Mouse (Mus musculus) left cerebral cortex, postnatal 10 days (tissue): ENCODE measurements at regions not wholly inside any gene's neighbourhood (a gene's known extent, or its start where the extent isn't known, plus 50 kb on each side); places are given as distances from the start of the nearest gene placed in this dataset.
"Not testable (repeated sequence)": the region's sequence is repeated elsewhere in the genome, so short reads cannot be mapped to it uniquely, and the experiment has no call there.

Source experiments
- DNase-seq, 2 experiments: peaks; one replicate each; pipeline ENCODE4 v3.0.0; 2021 to 2022; ENCODE audit warnings: low spot score in 2 of 2, mixed read lengths in 1 of 2; ENCODE audit errors: extremely low spot score in 1 of 2
- intact Hi-C: fragments of 180-260 bp; cut with DNase I; formaldehyde crosslinking; loops from one replicate; pipeline ENCODE4 v1.15.1; 2025

GRCm38 (mm10) chr13:107810060-107810801 is 234.0 kb upstream of the Smim15 start:
- intact Hi-C loops = no loop called here

GRCm38 (mm10) chr13:107808961-107809360 is 235.3 kb upstream of the Smim15 start:
- intact Hi-C loops = no loop called here
- DNase-seq = no peak

More at GRCm38 (mm10) chr13:107810060-107810801, 234.0 kb upstream of the Smim15 start:
- no peak for DNase-seq

- intact Hi-C loops = no loop called here
- no peak for DNase-seq
These were observed 239.8 kb upstream of the Smim15 start for GRCm38 (mm10) chr13:107804418-107804817.

- intact Hi-C loops = no loop called here
- no peak for DNase-seq
These were observed 244.9 kb upstream of the Smim15 start for GRCm38 (mm10) chr13:107799199-107799945.

- intact Hi-C loops = no loop called here
These were observed 246.1 kb upstream of the Smim15 start for GRCm38 (mm10) chr13:107798144-107798543.

GRCm38 (mm10) chr13:107795516-107795915 is 248.7 kb upstream of the Smim15 start:
- intact Hi-C loops = no loop called here
- DNase-seq = no peak

More at GRCm38 (mm10) chr13:107798144-107798543, 246.1 kb upstream of the Smim15 start:
- DNase-seq = no peak

GRCm38 (mm10) chr13:107791770-107792169 is 252.5 kb upstream of the Smim15 start:
- no peak for DNase-seq
- intact Hi-C loops = no loop called here

GRCm38 (mm10) chr13:107784971-107785370 is 259.3 kb upstream of the Smim15 start:
- intact Hi-C loops = no loop called here
- DNase-seq = no peak

GRCm38 (mm10) chr13:107781741-107782140 is 262.5 kb upstream of the Smim15 start:
- DNase-seq = no peak
- intact Hi-C loops = no loop called here

GRCm38 (mm10) chr13:107781221-107781620 is 263.0 kb upstream of the Smim15 start:
- intact Hi-C loops = no loop called here

GRCm38 (mm10) chr13:107779591-107779990 is 264.7 kb upstream of the Smim15 start:
- intact Hi-C loops = no loop called here
- no peak for DNase-seq

More at GRCm38 (mm10) chr13:107781221-107781620, 263.0 kb upstream of the Smim15 start:
- DNase-seq = no peak

GRCm38 (mm10) chr13:107774499-107774898 is 269.7 kb upstream of the Smim15 start:
- DNase-seq, intact Hi-C loops: not testable (repeated sequence)

GRCm38 (mm10) chr13:107767262-107767624 is 277.0 kb upstream of the Smim15 start:
- intact Hi-C loops = no loop called here
- DNase-seq = peak in 1 of 2 experiments; percentile 35

GRCm38 (mm10) chr13:107766397-107767261 is 277.6 kb upstream of the Smim15 start:
- DNase-seq = peak in 1 of 2 experiments; percentile 40
- intact Hi-C loops = no loop called here

GRCm38 (mm10) chr13:107763911-107764310 is 280.3 kb upstream of the Smim15 start:
- no peak for DNase-seq
- intact Hi-C loops = no loop called here

GRCm38 (mm10) chr13:107760511-107760910 is 283.7 kb upstream of the Smim15 start:
- intact Hi-C loops = no loop called here
- no peak for DNase-seq

- intact Hi-C loops = no loop called here
- DNase-seq = no peak
These were observed 285.7 kb upstream of the Smim15 start for GRCm38 (mm10) chr13:107758327-107759095.

- no peak for DNase-seq
- intact Hi-C loops = no loop called here
These were observed 291.5 kb upstream of the Smim15 start for GRCm38 (mm10) chr13:107752745-107753144.
